Mouse (Mus musculus) CH12.LX (cell line): Measurements from ENCODE around the gene Tcte1. TPM values are rescaled to one million over a fixed set of nuclear protein-coding genes. Genes with fewer than 3 reads are reported as not detected.

Experiments
- DNase-seq: peaks from one replicate; pipeline ENCODE4 v3.0.0-alpha.2; 2013; ENCODE audit errors: extremely low read depth
- H3K27ac ChIP-seq: 2 replicates; pipeline ENCODE4 v1.5.1; 2012; ENCODE audit warnings: low read depth, mild to moderate bottlenecking, control low read depth, moderate library complexity; ENCODE audit not compliant: insufficient read depth
- H3K27me3 ChIP-seq: replicated peaks from 2 replicates; pipeline ENCODE3; 2012; ENCODE audit warnings: inconsistent platforms
- H3K36me3 ChIP-seq, 2 experiments: replicated peaks in 1 of 2; 2 replicates each; pipeline versions ENCODE3 to v1.6.1; 2012; ENCODE audit warnings: inconsistent platforms in 1 of 2, low read length in 1 of 2, mild to moderate bottlenecking in 1 of 2, mixed read lengths in 1 of 2, moderate library complexity in 1 of 2; ENCODE audit not compliant: control insufficient read depth in 1 of 2, insufficient read depth in 1 of 2
- H3K4me1 ChIP-seq, 2 experiments: 2 replicates each; pipeline ENCODE4 v1.6.1; 2012; ENCODE audit warnings: inconsistent platforms in 1 of 2, moderate library complexity in 1 of 2; ENCODE audit not compliant: insufficient read depth in 2 of 2, control insufficient read depth in 1 of 2
- H3K4me2 ChIP-seq: 2 replicates; pipeline ENCODE4 v1.6.1; 2012; ENCODE audit warnings: low read depth, mild to moderate bottlenecking, control low read depth; ENCODE audit not compliant: poor library complexity, insufficient read depth, severe bottlenecking
- H3K4me3 ChIP-seq, 3 experiments: fragments of 150-350 bp in 1 of 3; sonication (generic) in 1 of 3; replicated peaks in 1 of 3; 2 replicates each; pipeline versions ENCODE3 to v1.5.1; 2011 to 2012; ENCODE audit warnings: low read depth in 2 of 3, low read length in 2 of 3, mild to moderate bottlenecking in 2 of 3, moderate library complexity in 2 of 3, control low read depth in 1 of 3, improper control_type of control experiment in 1 of 3, inconsistent platforms in 1 of 3, mixed read lengths in 1 of 3; ENCODE audit not compliant: poor library complexity in 1 of 3
- H3K79me2 ChIP-seq: replicated peaks from 2 replicates; pipeline ENCODE4 v1.6.1; 2012; ENCODE audit warnings: mild to moderate bottlenecking, moderate library complexity; ENCODE audit not compliant: control insufficient read depth, poor library complexity, insufficient read depth, severe bottlenecking; ENCODE audit errors: extremely low read depth
- H3K9ac ChIP-seq: 2 replicates; pipeline ENCODE4 v1.6.1; 2012; ENCODE audit warnings: low read depth, mild to moderate bottlenecking, control low read depth, moderate library complexity; ENCODE audit not compliant: insufficient read depth
- H3K9me3 ChIP-seq: replicated peaks from 2 replicates; pipeline ENCODE3; 2012; ENCODE audit warnings: low read length, inconsistent platforms, mixed read lengths
- BHLHE40 ChIP-seq: IDR thresholded peaks from 2 replicates; pipeline ENCODE4 v1.6.1; 2011; ENCODE audit warnings: mild to moderate bottlenecking, low read depth, low read length, improper control_type of control experiment
- CHD1 ChIP-seq: IDR thresholded peaks from 2 replicates; pipeline ENCODE4 v1.6.1; 2012; ENCODE audit warnings: low read depth, low read length, improper control_type of control experiment, inconsistent platforms
- CHD2 ChIP-seq: IDR thresholded peaks from 2 replicates; pipeline ENCODE4 v1.6.1; 2011; ENCODE audit warnings: low read length, improper control_type of control experiment
- CTCF ChIP-seq, 2 experiments: IDR thresholded peaks in 1 of 2; conservative IDR thresholded peaks in 1 of 2; 2 replicates each; pipeline ENCODE4 v1.5.1; 2011 to 2012; ENCODE audit warnings: low read depth in 2 of 2, low read length in 2 of 2, improper control_type of control experiment in 1 of 2, inconsistent platforms in 1 of 2, mild to moderate bottlenecking in 1 of 2, moderate library complexity in 1 of 2
- E2F4 ChIP-seq: IDR thresholded peaks from 2 replicates; pipeline ENCODE4 v1.6.1; 2011; ENCODE audit warnings: low read depth, low read length, improper control_type of control experiment; ENCODE audit not compliant: insufficient replicate concordance
- EP300 ChIP-seq: IDR thresholded peaks from 2 replicates; pipeline ENCODE4 v1.6.1; 2011; ENCODE audit warnings: low read length, improper control_type of control experiment
- ETS1 ChIP-seq: conservative IDR thresholded peaks from 2 replicates; pipeline ENCODE4 v1.6.1; 2012; ENCODE audit warnings: low read depth, mild to moderate bottlenecking, inconsistent platforms, low read length, improper control_type of control experiment, moderate library complexity
- MAZ ChIP-seq: IDR thresholded peaks from 2 replicates; pipeline ENCODE4 v1.6.1; 2012; ENCODE audit warnings: low read depth, mild to moderate bottlenecking, inconsistent platforms, low read length, improper control_type of control experiment, moderate library complexity
- MEF2A ChIP-seq: IDR thresholded peaks from 2 replicates; pipeline ENCODE4 v1.6.1; 2014; ENCODE audit warnings: low read depth, mild to moderate bottlenecking, inconsistent platforms, low read length, improper control_type of control experiment, borderline replicate concordance
- MXI1 ChIP-seq: IDR thresholded peaks from 2 replicates; pipeline ENCODE4 v1.6.1; 2011; ENCODE audit warnings: mild to moderate bottlenecking, low read depth, low read length, improper control_type of control experiment
- MYC ChIP-seq: IDR thresholded peaks from 2 replicates; pipeline ENCODE4 v1.6.1; 2011; ENCODE audit warnings: low read depth, mild to moderate bottlenecking, improper control_type of control experiment, low read length
- NELFE ChIP-seq: IDR thresholded peaks from 2 replicates; pipeline ENCODE4 v1.6.1; 2011; ENCODE audit warnings: low read depth, low read length, improper control_type of control experiment
- POLR2A ChIP-seq: IDR thresholded peaks from 2 replicates; pipeline ENCODE4 v1.6.1; 2011; ENCODE audit warnings: low read depth, mild to moderate bottlenecking, improper control_type of control experiment, low read length
- RAD21 ChIP-seq: IDR thresholded peaks from 2 replicates; pipeline ENCODE4 v1.6.1; 2011; ENCODE audit warnings: low read depth, mild to moderate bottlenecking, low read length, improper control_type of control experiment, moderate library complexity
- SMC3 ChIP-seq: IDR thresholded peaks from 2 replicates; pipeline ENCODE4 v1.6.1; 2011; ENCODE audit warnings: low read depth, low read length, improper control_type of control experiment
- TBP ChIP-seq: conservative IDR thresholded peaks from 2 replicates; pipeline ENCODE4 v1.6.1; 2011; ENCODE audit warnings: low read depth, low read length, improper control_type of control experiment
- TCF12 ChIP-seq: IDR thresholded peaks from 2 replicates; pipeline ENCODE4 v1.6.1; 2014; ENCODE audit warnings: low read depth, mild to moderate bottlenecking, inconsistent platforms, low read length, improper control_type of control experiment
- UBTF ChIP-seq: IDR thresholded peaks from 2 replicates; pipeline ENCODE4 v1.6.1; 2012; ENCODE audit warnings: low read depth, mild to moderate bottlenecking, inconsistent platforms, low read length, improper control_type of control experiment, moderate library complexity
- USF1 ChIP-seq: IDR thresholded peaks from 2 replicates; pipeline ENCODE4 v1.6.1; 2014; ENCODE audit warnings: low read depth, mild to moderate bottlenecking, inconsistent platforms, low read length, improper control_type of control experiment
- ZC3H11A ChIP-seq: IDR thresholded peaks from 2 replicates; pipeline ENCODE4 v1.6.1; 2012; ENCODE audit warnings: low read depth, mild to moderate bottlenecking, inconsistent platforms, low read length, improper control_type of control experiment
- ZMIZ1 ChIP-seq: IDR thresholded peaks from 2 replicates; pipeline ENCODE4 v1.6.1; 2012; ENCODE audit warnings: low read depth, mild to moderate bottlenecking, inconsistent platforms, low read length, improper control_type of control experiment
- dilution Hi-C: fragments of 300-500 bp; cut with MboI; formaldehyde crosslinking; loops from 2 replicates; pipeline ENCODE4 v1.14.3; 2020; ENCODE audit warnings: low sequenced_read_pairs; ENCODE audit not compliant: extremely low pct_unique_long_range_greater_than_20kb, extremely low pct_ligation_motif_present
- in situ Hi-C: fragments of 300-500 bp; cut with MboI; formaldehyde crosslinking; loops from 3 replicates; pipeline ENCODE4 v1.14.3; 2019; ENCODE audit warnings: low sequenced_read_pairs, low pct_ligation_motif_present, low pct_unique_long_range_greater_than_20kb, mixed read lengths
- polyA plus RNA-seq: library from polyadenylated mRNA; unstranded; fragments of >175 nt; gene quantifications from 2 replicates; pipeline ENCODE4 v1.2.1, GENCODE M21; 2012; ENCODE audit warnings: low read depth; ENCODE audit not compliant: insufficient read length
- total RNA-seq, 2 experiments: library from RNA; depleted of rRNA; stranded (reverse); fragments of 300-350 nt in 1 of 2; fragments of >200 nt in 1 of 2; gene quantifications; 2 replicates each; pipeline ENCODE4 v1.2.3; 2012 to 2014

Gene Tcte1
- total and polyA plus RNA-seq, 3 experiments: not detected

GRCm38 (mm10) chr17:45584096-45584896 is 61.1 kb downstream of the Tcte1 start:
- Histone ChIP-seq H3K4me1 (peaks cover 8 to 51% of the 10 kb centered on the region in 2 experiments), H3K9ac (no peak overlapping the region), H3K4me3 (no peak overlapping the region), H3K27ac (no peak overlapping the region), H3K9me3 (peaks cover 10% of the 10 kb centered on the region), H3K4me2 (no peak overlapping the region), H3K79me2 (no peaks in the 10 kb centered on the region), H3K27me3 (no peaks in the 10 kb centered on the region), H3K36me3 (peaks cover 21 to 49% of the 10 kb centered on the region in 2 experiments)
- peak; percentile 43 for DNase-seq
- in situ Hi-C loops (no loop called here), dilution Hi-C loops (no loop called here)
- TF ChIP-seq POLR2A: no peak
- no peak for TF ChIP-seq E2F4
- no peak for TF ChIP-seq MXI1
- no peak for TF ChIP-seq ZC3H11A
- no peak for TF ChIP-seq USF1
- TF ChIP-seq CHD2: no peak
- no peak for TF ChIP-seq CTCF (conservative IDR thresholded peaks at IDR 0.05 in 1 of 2, IDR thresholded peaks at IDR 0.05 in 1 of 2; ENCODE audit: low read depth in 2 of 2, low read length in 2 of 2)
- TF ChIP-seq EP300: no peak
- TF ChIP-seq MYC: no peak
- no peak for TF ChIP-seq BHLHE40
- TF ChIP-seq TBP: no peak
- TF ChIP-seq ETS1: no peak
- no peak for TF ChIP-seq UBTF
- no peak for TF ChIP-seq TCF12
- no peak for TF ChIP-seq MEF2A

GRCm38 (mm10) chr17:45584939-45585678 is 61.9 kb downstream of the Tcte1 start:
- Histone ChIP-seq H3K4me2 (no peak overlapping the region), H3K36me3 (peaks cover 28 to 57% of the 10 kb centered on the region in 2 experiments), H3K27ac (no peak overlapping the region), H3K9me3 (peaks cover 10% of the 10 kb centered on the region), H3K4me3 (no peak overlapping the region), H3K79me2 (no peaks in the 10 kb centered on the region), H3K27me3 (no peaks in the 10 kb centered on the region), H3K4me1 (peaks cover 8 to 48% of the 10 kb centered on the region in 2 experiments), H3K9ac (no peak overlapping the region)
- DNase-seq: peak; percentile 63
- in situ Hi-C loops (loop anchor here (5.0 kb wide), 2 partner anchors 42 to 132 kb away; no protein-coding TSS in a partner anchor), dilution Hi-C loops (no loop called here)
- TF ChIP-seq BHLHE40 (no peak), E2F4 (no peak), RAD21 (peak; percentile 77), ZMIZ1 (no peak), MAZ (no peak), NELFE (no peak), SMC3 (peak; percentile 73), USF1 (no peak), TCF12 (no peak), POLR2A (no peak), CHD1 (no peak), ZC3H11A (no peak), CTCF (conservative IDR thresholded peaks at IDR 0.05 in 1 of 2, IDR thresholded peaks at IDR 0.05 in 1 of 2; ENCODE audit: low read depth in 2 of 2, low read length in 2 of 2) (peak; percentile 73 to 89)
